Comparison of ENCODE assay signal across 13 mouse cellular contexts in the genomic region with DNA sequence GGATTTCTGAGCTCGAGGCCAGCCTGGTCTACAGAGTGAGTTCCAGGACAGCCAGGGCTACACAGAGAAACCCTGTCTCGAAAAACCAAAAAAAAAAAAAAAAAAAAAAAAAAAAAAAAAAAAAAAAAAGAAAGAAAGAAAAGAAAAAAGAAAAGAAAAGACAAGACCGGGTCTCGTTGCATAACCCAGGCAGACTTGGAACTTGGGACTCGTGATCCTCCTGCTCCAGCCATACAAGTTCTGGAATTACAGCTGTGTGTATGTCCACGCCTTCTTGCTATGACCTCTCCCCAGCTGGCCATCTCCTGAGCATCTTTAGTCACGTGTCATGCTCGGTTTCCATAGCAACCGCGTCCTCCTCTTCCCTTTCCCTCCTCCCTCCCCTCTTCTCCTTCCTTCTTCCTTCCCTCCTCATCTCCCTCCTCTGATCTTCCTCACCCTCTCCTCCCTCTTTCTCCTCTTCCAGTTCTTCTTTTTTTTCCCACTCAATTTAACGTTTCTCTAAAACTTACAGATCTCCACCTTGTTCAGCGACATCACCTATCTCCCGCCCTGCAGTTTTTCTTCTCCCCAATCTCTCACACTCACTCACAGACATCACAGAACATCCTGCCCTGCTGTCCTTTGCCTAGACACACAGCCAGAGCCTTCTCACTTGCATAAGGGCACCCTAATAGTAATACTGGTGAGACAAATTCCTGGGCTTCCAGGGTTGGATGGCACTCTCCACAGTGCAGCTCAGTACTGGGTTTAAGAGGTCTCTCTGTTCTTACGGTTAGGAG. TPM values are rescaled to one million over a fixed set of nuclear protein-coding genes. Genes with fewer than 3 reads are reported as not detected.
A peak's percentile ranks its signal among the peaks of the same experiment; 100 is the strongest.
DNase-seq lines count a peak whose midpoint lies in the region; ATAC-seq and TF ChIP-seq lines count a peak whose summit lies in the region.
"Had no signal": no experiment of that assay in that cellular context is flagged by ENCODE, and none has a peak within 500 bp of the region (broad histone marks: within the 10 kb centered on the region; RNA-seq: fewer than 3 reads in every experiment).

No protein-coding gene starts in this region.

- H3K27me3 ChIP-seq in megakaryocyte, embryonic 14.5 days (replicated peaks), result peaks cover 16% of the 10 kb centered on the region
- H3K27me3 ChIP-seq in CH12.LX (replicated peaks), result peaks cover 2% of the 10 kb centered on the region
- H3K27me3 ChIP-seq in heart, adult 2 months (ENCODE audit: control insufficient read depth, insufficient read depth, low read length), result no peaks in the 10 kb centered on the region
- H3K27me3 ChIP-seq: limb, embryonic 15.5 days; neural tube, embryonic 12.5 days had no signal

- peak overlapping the region; percentile 72 for H3K27ac ChIP-seq in CH12.LX (ENCODE audit: insufficient read depth, low read depth)
- H3K27ac ChIP-seq in heart, adult 2 months, result no peak overlapping the region
- H3K27ac ChIP-seq: limb, embryonic 15.5 days; neural tube, embryonic 12.5 days had no signal

- H3K4me3 ChIP-seq in megakaryocyte, embryonic 14.5 days (replicated peaks), result peak overlapping the region; percentile 84
- peak overlapping the region in 2 of 3 experiments; percentile 11 to 13 for H3K4me3 ChIP-seq in CH12.LX (replicated peaks in 1 of 3; ENCODE audit: low read depth in 2 of 3, low read length in 2 of 3, poor library complexity in 1 of 3)
- H3K4me3 ChIP-seq in heart, adult 2 months, result no peak overlapping the region
- H3K4me3 ChIP-seq: limb, embryonic 15.5 days; neural tube, embryonic 12.5 days had no signal

- DNase-seq in CH12.LX (ENCODE audit: extremely low read depth), result peak; percentile 79
- peak; percentile 67 for DNase-seq in brain, adult 2 months (ENCODE audit: low read depth, low spot score)
- DNase-seq in naive thymus-derived CD4-positive, alpha-beta T cell, adult 2 months (ENCODE audit: low read depth), result peak; percentile 53
- DNase-seq in heart, adult 2 months, result no peak
- no peak for DNase-seq in cerebellum, adult 11-12 months
- DNase-seq: heart, postnatal 10 days; lung, postnatal 36 days; right cerebral cortex, postnatal 14 days had no signal

- H3K9ac ChIP-seq in CH12.LX (ENCODE audit: insufficient read depth, low read depth), result no peak overlapping the region; the same call in 1 of the 2 replicates
- no peak overlapping the region for H3K9ac ChIP-seq in heart, adult 2 months (ENCODE audit: low read depth, low read length)
- H3K9ac ChIP-seq: limb, embryonic 15.5 days; neural tube, embryonic 12.5 days had no signal

- in situ Hi-C loops in CH12.LX (cut with MboI; ENCODE audit: low pct_ligation_motif_present, low pct_unique_long_range_greater_than_20kb, low sequenced_read_pairs), result no loop called here

- no peak for ATAC-seq in megakaryocyte, adult 5-6 weeks (ENCODE audit: poor library complexity, severe bottlenecking)
- ATAC-seq: forebrain, embryonic 16.5 days had no signal

- H3K36me3 ChIP-seq in megakaryocyte, embryonic 14.5 days (replicated peaks; ENCODE audit: low read length), result no peaks in the 10 kb centered on the region
- H3K36me3 ChIP-seq in CH12.LX (replicated peaks in 1 of 2; ENCODE audit: control insufficient read depth in 1 of 2, insufficient read depth in 1 of 2, low read length in 1 of 2), result no peaks in the 10 kb centered on the region
- no peaks in the 10 kb centered on the region for H3K36me3 ChIP-seq in heart, adult 2 months (ENCODE audit: control insufficient read depth, insufficient read depth, low read length)
- H3K36me3 ChIP-seq: limb, embryonic 15.5 days; neural tube, embryonic 12.5 days had no signal

- H3K4me2 ChIP-seq in CH12.LX (ENCODE audit: insufficient read depth, low read depth, poor library complexity, severe bottlenecking), result peak overlapping the region; percentile 95
- H3K4me2 ChIP-seq: limb, embryonic 15.5 days; neural tube, embryonic 12.5 days had no signal

- H3K79me2 ChIP-seq in CH12.LX (replicated peaks; ENCODE audit: control insufficient read depth, extremely low read depth, insufficient read depth, poor library complexity, severe bottlenecking), result no peaks in the 10 kb centered on the region
- H3K79me2 ChIP-seq in heart, adult 2 months (replicated peaks; ENCODE audit: control insufficient read depth, insufficient read depth, low read length), result no peaks in the 10 kb centered on the region

- no peak for TF ChIP-seq CTCF in CH12.LX (conservative IDR thresholded peaks at IDR 0.05 in 1 of 2, IDR thresholded peaks at IDR 0.05 in 1 of 2; ENCODE audit: low read depth in 2 of 2, low read length in 2 of 2)
- TF ChIP-seq CTCF in heart, adult 2 months (IDR thresholded peaks at IDR 0.05), result no peak

- intact Hi-C loops in heart, adult 2 months (cut with DNase I), result no loop called here

- TF ChIP-seq EP300 in CH12.LX (IDR thresholded peaks at IDR 0.05; ENCODE audit: low read length), result no peak
- no peak for TF ChIP-seq EP300 in heart, adult 2 months (IDR thresholded peaks at IDR 0.05; ENCODE audit: insufficient read depth, low read depth, low read length)

- TF ChIP-seq POLR2A in CH12.LX (IDR thresholded peaks at IDR 0.05; ENCODE audit: low read depth, low read length), result no peak
- no peak for TF ChIP-seq POLR2A in heart, adult 2 months (IDR thresholded peaks at IDR 0.05; ENCODE audit: insufficient read depth, low read depth, low read length)

- no peak for TF ChIP-seq RAD21 in CH12.LX (IDR thresholded peaks at IDR 0.05; ENCODE audit: low read depth, low read length)

- dilution Hi-C loops in CH12.LX (cut with MboI; ENCODE audit: extremely low pct_ligation_motif_present, extremely low pct_unique_long_range_greater_than_20kb, low sequenced_read_pairs), result no loop called here

- peaks cover under 1% of the 10 kb centered on the region; the same call in 1 of the 2 replicates for H3K9me3 ChIP-seq in megakaryocyte, embryonic 14.5 days
- peaks cover under 1% of the 10 kb centered on the region for H3K9me3 ChIP-seq in CH12.LX (replicated peaks; ENCODE audit: low read length)
- H3K9me3 ChIP-seq: limb, embryonic 15.5 days; neural tube, embryonic 12.5 days had no signal

- WGBS in heart, adult 2 months, result 48% methylated on average over 14 of the region's 14 CpGs

- peaks cover 43% of the 10 kb centered on the region for H3K4me1 ChIP-seq in megakaryocyte, embryonic 14.5 days
- peaks cover 10 to 20% of the 10 kb centered on the region in 2 experiments for H3K4me1 ChIP-seq in CH12.LX (ENCODE audit: control insufficient read depth in 1 of 2, insufficient read depth in 2 of 2)
- H3K4me1 ChIP-seq in heart, adult 2 months (ENCODE audit: control insufficient read depth, insufficient read depth, low read length), result no peaks in the 10 kb centered on the region
- H3K4me1 ChIP-seq: limb, embryonic 15.5 days had no signal

TF ChIP-seq in CH12.LX, 34 proteins besides CTCF, POLR2A, EP300 and RAD21:
- peak; percentile 92 for TF ChIP-seq MXI1 (IDR thresholded peaks at IDR 0.05; ENCODE audit: low read depth, low read length)
- no peak for TF ChIP-seq JUND (conservative IDR thresholded peaks at IDR 0.05; ENCODE audit: low read depth, low read length)
- peak; percentile 90 for TF ChIP-seq BHLHE40 (IDR thresholded peaks at IDR 0.05; ENCODE audit: low read depth, low read length)
- TF ChIP-seq E2F4 (IDR thresholded peaks at IDR 0.05; ENCODE audit: insufficient replicate concordance, low read depth, low read length), result no peak
- peak; percentile 82 for TF ChIP-seq USF1 (IDR thresholded peaks at IDR 0.05; ENCODE audit: low read depth, low read length)
- TF ChIP-seq MAX (IDR thresholded peaks at IDR 0.05; ENCODE audit: low read length), result peak; percentile 79
- no peak for TF ChIP-seq TBP (conservative IDR thresholded peaks at IDR 0.05; ENCODE audit: low read depth, low read length)
- TF ChIP-seq SIN3A (IDR thresholded peaks at IDR 0.05; ENCODE audit: low read length), result peak; percentile 84
- TF ChIP-seq MYC (IDR thresholded peaks at IDR 0.05; ENCODE audit: low read depth, low read length), result 0 out of 2 replicates have a peak, but pooled peaks have one; percentile 43
- peak; percentile 79 for TF ChIP-seq USF2 (conservative IDR thresholded peaks at IDR 0.05; ENCODE audit: low read depth, low read length)
- TF ChIP-seq IRF4 (IDR thresholded peaks at IDR 0.05; ENCODE audit: low read depth, low read length), result no peak
- no peak for TF ChIP-seq TCF12 (IDR thresholded peaks at IDR 0.05; ENCODE audit: low read depth, low read length)
- no peak for TF ChIP-seq MAFK (IDR thresholded peaks at IDR 0.05; ENCODE audit: insufficient replicate concordance, low read length)
- TF ChIP-seq NELFE (IDR thresholded peaks at IDR 0.05; ENCODE audit: low read depth, low read length), result no peak
- TF ChIP-seq ZNF384 (IDR thresholded peaks at IDR 0.05; ENCODE audit: low read depth, low read length), result peak; percentile 93
- TF ChIP-seq CHD2 (IDR thresholded peaks at IDR 0.05; ENCODE audit: low read length), result no peak
- no peak for TF ChIP-seq GABPA (IDR thresholded peaks at IDR 0.05; ENCODE audit: insufficient replicate concordance, low read depth, low read length)
- 0 out of 2 replicates have a peak, but pooled peaks have one; percentile 35 for TF ChIP-seq ETS1 (conservative IDR thresholded peaks at IDR 0.05; ENCODE audit: low read depth, low read length)
TF ChIP-seq in CH12.LX: peak in this region for 9.

RNA-seq across cellular contexts. Expression of gene Tnfrsf9, which starts 12.8 kb away (rescaled TPM):
- polyA plus RNA-seq in megakaryocyte, embryonic 14.5 days (2012; ENCODE audit: insufficient read depth, low replicate concordance), result 1.0 TPM in 1 of 2 replicates, not detected in the other
- total RNA-seq in megakaryocyte, adult 5-6 weeks (2015), result 0.11 and 2.2 TPM in 2 replicates
- 0.26 and 0.81 TPM in 2 replicates for total RNA-seq in megakaryocyte, adult 5-6 weeks (2017)
- total RNA-seq in CH12.LX (2012; rRNA removed), result 2.5 and 3.1 TPM in 2 replicates
- 2.1 and 2.2 TPM in 2 replicates for total RNA-seq in CH12.LX (2014; rRNA removed)
- polyA plus RNA-seq in CH12.LX (2012; ENCODE audit: insufficient read length, low read depth), result 2.8 and 2.9 TPM in 2 replicates
- total RNA-seq in heart, adult 2 months (2021), result under 1 TPM; 0.14 to 0.18 TPM
- 0.09 and 0.12 TPM in 2 replicates for polyA plus RNA-seq in heart, adult 2 months (2012; rRNA removed)

RNA-seq across cellular contexts. Expression of gene Park7, which starts 12.9 kb away (rescaled TPM):
- polyA plus RNA-seq in megakaryocyte, embryonic 14.5 days (2012; ENCODE audit: insufficient read depth, low replicate concordance), result 90.4 and 277 TPM in 2 replicates
- 118 and 123 TPM in 2 replicates for total RNA-seq in megakaryocyte, adult 5-6 weeks (2015)
- 153 and 156 TPM in 2 replicates for total RNA-seq in megakaryocyte, adult 5-6 weeks (2017)
- total RNA-seq in CH12.LX (2012; rRNA removed) (476 and 495 TPM in 2 replicates), CH12.LX (2014; rRNA removed) (337 and 374 TPM in 2 replicates)
- 555 and 674 TPM in 2 replicates for polyA plus RNA-seq in CH12.LX (2012; ENCODE audit: insufficient read length, low read depth)
- 100 to 1,000 TPM; 234 to 265 TPM for total RNA-seq in heart, adult 2 months (2021)
- 148 and 201 TPM in 2 replicates for polyA plus RNA-seq in heart, adult 2 months (2012; rRNA removed)

Comparison
In these comparisons a context has a peak if more than half of its experiments do, and no peak if none do; other contexts are left out.
1. DNase-seq: peak in CH12.LX (single experiment), brain, adult 2 months (single experiment) and naive thymus-derived CD4-positive, alpha-beta T cell, adult 2 months (single experiment); none in heart, adult 2 months (0 of 2) and cerebellum, adult 11-12 months (single experiment).